14 mouse cellular contexts compared by ENCODE assay signal in genomic region chr17:28209457-28210110, GRCm38 (mm10). TPM values are rescaled to one million over a fixed set of nuclear protein-coding genes. Genes with fewer than 3 reads are reported as not detected.
DNase-seq lines count a peak whose midpoint lies in the region; ATAC-seq and TF ChIP-seq lines count a peak whose summit lies in the region.
"Had no signal": no experiment of that assay in that cellular context is flagged by ENCODE, and none has a peak within 500 bp of the region (broad histone marks: within the 10 kb centered on the region; RNA-seq: fewer than 3 reads in every experiment).

No protein-coding gene starts in this region.

- no peak for TF ChIP-seq POLR2A in bone marrow, adult 2 months (IDR thresholded peaks at IDR 0.05; ENCODE audit: borderline replicate concordance, control insufficient read depth, low read depth, low read length)
- no peak for TF ChIP-seq POLR2A in kidney, adult 2 months (IDR thresholded peaks at IDR 0.05; ENCODE audit: low read depth, low read length)

- peak overlapping the region; percentile 89 for H3K4me2 ChIP-seq in liver, embryonic 11.5 days
- peak overlapping the region; percentile 61 for H3K4me2 ChIP-seq in liver, embryonic 16.5 days (ENCODE audit: low read depth, low read length)
- H3K4me2 ChIP-seq: hindbrain, embryonic 12.5 days; lung, embryonic 14.5 days had no signal

- peaks cover 35% of the 10 kb centered on the region for H3K4me1 ChIP-seq in liver, embryonic 11.5 days (replicated peaks; ENCODE audit: control insufficient read depth, insufficient read depth, low read length)
- H3K4me1 ChIP-seq in bone marrow, adult 2 months (ENCODE audit: control insufficient read depth, insufficient read depth, low read length) = peaks cover 10% of the 10 kb centered on the region
- H3K4me1 ChIP-seq in liver, embryonic 16.5 days (ENCODE audit: control insufficient read depth, low read depth, low read length) = peaks cover 22% of the 10 kb centered on the region
- H3K4me1 ChIP-seq in kidney, adult 2 months (ENCODE audit: control insufficient read depth, insufficient read depth, low read length) = no peaks in the 10 kb centered on the region

- no peak for TF ChIP-seq CTCF in bone marrow, adult 2 months (IDR thresholded peaks at IDR 0.05; ENCODE audit: control insufficient read depth, insufficient read depth, low read length)
- no peak for TF ChIP-seq CTCF in kidney, adult 2 months (conservative IDR thresholded peaks at IDR 0.05; ENCODE audit: insufficient read depth, insufficient read length, low read depth, low read length)

- no peak for ATAC-seq in liver, embryonic 11.5 days (replicated peaks; ENCODE audit: low FRiP score)
- ATAC-seq in liver, embryonic 16.5 days (ENCODE audit: low read depth) = no peak

- H3K4me3 ChIP-seq in liver, embryonic 11.5 days (ENCODE audit: low read depth, low read length) = peak overlapping the region; percentile 63
- peak overlapping the region; percentile 41 for H3K4me3 ChIP-seq in bone marrow, adult 2 months (replicated peaks; ENCODE audit: control insufficient read depth, low read depth, low read length)
- peak overlapping the region; percentile 59 for H3K4me3 ChIP-seq in liver, embryonic 16.5 days (ENCODE audit: low read depth, low read length)
- H3K4me3 ChIP-seq in kidney, adult 2 months (ENCODE audit: insufficient read depth, low read depth, low read length) = no peak overlapping the region
- H3K4me3 ChIP-seq: heart, adult 2 months; hindbrain, embryonic 12.5 days; midbrain, embryonic 10.5 days had no signal

- H3K27ac ChIP-seq in liver, embryonic 11.5 days (ENCODE audit: low read depth, low read length) = no peak overlapping the region
- H3K27ac ChIP-seq in bone marrow, adult 2 months (ENCODE audit: control insufficient read depth, insufficient read depth, low read depth, low read length, poor library complexity) = peak overlapping the region; percentile 63
- H3K27ac ChIP-seq in liver, embryonic 16.5 days (ENCODE audit: low read length) = peak overlapping the region; percentile 59
- H3K27ac ChIP-seq in kidney, adult 2 months (ENCODE audit: insufficient read depth, low read depth, low read length) = no peak overlapping the region
- H3K27ac ChIP-seq: heart, adult 2 months; hindbrain, embryonic 12.5 days; midbrain, embryonic 10.5 days had no signal

- no peaks in the 10 kb centered on the region for H3K27me3 ChIP-seq in liver, embryonic 11.5 days (replicated peaks; ENCODE audit: control insufficient read depth, insufficient read depth, low read length)
- H3K27me3 ChIP-seq in liver, embryonic 16.5 days (ENCODE audit: control insufficient read depth, insufficient read depth, low read depth, low read length) = no peaks in the 10 kb centered on the region
- no peaks in the 10 kb centered on the region for H3K27me3 ChIP-seq in kidney, adult 2 months (replicated peaks; ENCODE audit: control insufficient read depth, insufficient read depth, low read length)
- H3K27me3 ChIP-seq: hindbrain, embryonic 12.5 days had no signal

- no peak for DNase-seq in liver, embryonic 11.5 days (ENCODE audit: low spot score)
- no peak for DNase-seq in liver
- DNase-seq in thymus, postnatal 0 days (ENCODE audit: low spot score) = peak; percentile 71
- no peak for DNase-seq in ovary, postnatal 10 days (ENCODE audit: low spot score)
- no peak for DNase-seq in lung, postnatal 36 days
- DNase-seq in kidney, adult 2 months = no peak
- DNase-seq: cerebellum, adult 9-10 months; heart, adult 2 months; kidney, adult 18-20 months; lung, embryonic 14.5 days had no signal

- no peaks in the 10 kb centered on the region for H3K36me3 ChIP-seq in liver, embryonic 11.5 days (ENCODE audit: control insufficient read depth, insufficient read depth, low read length)
- H3K36me3 ChIP-seq in liver, embryonic 16.5 days (ENCODE audit: control insufficient read depth, insufficient read depth) = no peaks in the 10 kb centered on the region
- no peaks in the 10 kb centered on the region for H3K36me3 ChIP-seq in kidney, adult 2 months (ENCODE audit: control insufficient read depth, insufficient read depth, low read length)

- no peaks in the 10 kb centered on the region for H3K9me3 ChIP-seq in liver, embryonic 11.5 days (ENCODE audit: control insufficient read depth, low read length)
- no peaks in the 10 kb centered on the region for H3K9me3 ChIP-seq in liver, embryonic 16.5 days (replicated peaks; ENCODE audit: control insufficient read depth, low read length)
- H3K9me3 ChIP-seq: hindbrain, embryonic 12.5 days; midbrain, embryonic 10.5 days had no signal

- 0 out of 2 replicates have a peak overlapping the region, but pooled peaks have one; percentile 7 for H3K9ac ChIP-seq in liver, embryonic 11.5 days (ENCODE audit: low read depth, low read length)
- H3K9ac ChIP-seq in liver, embryonic 16.5 days (ENCODE audit: low read depth, low read length) = no peak overlapping the region
- H3K9ac ChIP-seq: hindbrain, embryonic 12.5 days; lung, embryonic 14.5 days had no signal

- 42% methylated on average over 4 of the region's 4 CpGs for WGBS in liver, embryonic 11.5 days
- WGBS in bone marrow, adult 2 months = 4% methylated on average over 4 of the region's 4 CpGs
- WGBS in liver, embryonic 16.5 days (ENCODE audit: insufficient replicate concordance) = 23% methylated on average over 4 of the region's 4 CpGs
- WGBS in kidney, adult 2 months = 62% methylated on average over 4 of the region's 4 CpGs

RNA-seq across cellular contexts. Expression of gene Def6, which starts 2.0 kb away (rescaled TPM):
- polyA plus RNA-seq in liver, embryonic 11.5 days (2014; fragmentation: Nextera tagmentation; extraction: Ambion mirVana) = 24.1 and 27.3 TPM in 2 replicates
- 41.3 and 45.4 TPM in 2 replicates for polyA plus RNA-seq in bone marrow, adult 2 months (2011; ENCODE audit: insufficient read depth, insufficient read length, low replicate concordance, missing spikeins)
- polyA plus RNA-seq in liver, embryonic 16.5 days (2015; fragmentation: Nextera tagmentation; extraction: Ambion mirVana) = 7.2 and 8.2 TPM in 2 replicates
- polyA plus RNA-seq in thymus, postnatal 0 days (2015; fragmentation: Nextera tagmentation; extraction: Ambion mirVana) = 201 and 234 TPM in 2 replicates
- polyA plus RNA-seq in kidney, adult 2 months (2012; rRNA removed) = 4.7 and 7.5 TPM in 2 replicates

RNA-seq across cellular contexts. Expression of gene Ppard, which starts 22.9 kb away (rescaled TPM):
- 1.6 and 2.3 TPM in 2 replicates for polyA plus RNA-seq in liver, embryonic 11.5 days (2014; fragmentation: Nextera tagmentation; extraction: Ambion mirVana)
- 4.4 and 13.2 TPM in 2 replicates for polyA plus RNA-seq in bone marrow, adult 2 months (2011; ENCODE audit: insufficient read depth, insufficient read length, low replicate concordance, missing spikeins)
- 0.62 and 0.77 TPM in 2 replicates for polyA plus RNA-seq in liver, embryonic 16.5 days (2015; fragmentation: Nextera tagmentation; extraction: Ambion mirVana)
- polyA plus RNA-seq in thymus, postnatal 0 days (2015; fragmentation: Nextera tagmentation; extraction: Ambion mirVana) = 2.3 and 3.0 TPM in 2 replicates
- 27.5 and 28.0 TPM in 2 replicates for polyA plus RNA-seq in kidney, adult 2 months (2012; rRNA removed)

RNA-seq across cellular contexts. Expression of gene Zfp523, which starts 32.7 kb away (rescaled TPM):
- polyA plus RNA-seq in liver, embryonic 11.5 days (2014; fragmentation: Nextera tagmentation; extraction: Ambion mirVana) = 13.3 and 14.6 TPM in 2 replicates
- polyA plus RNA-seq in bone marrow, adult 2 months (2011; ENCODE audit: insufficient read depth, insufficient read length, low replicate concordance, missing spikeins) = 4.3 and 11.8 TPM in 2 replicates
- 6.2 TPM in 2 replicates for polyA plus RNA-seq in liver, embryonic 16.5 days (2015; fragmentation: Nextera tagmentation; extraction: Ambion mirVana)
- 15.0 and 17.8 TPM in 2 replicates for polyA plus RNA-seq in thymus, postnatal 0 days (2015; fragmentation: Nextera tagmentation; extraction: Ambion mirVana)
- 54.1 and 63.7 TPM in 2 replicates for polyA plus RNA-seq in kidney, adult 2 months (2012; rRNA removed)

Comparison
In these comparisons a context has a peak if more than half of its experiments do, and no peak if none do; other contexts are left out.
1. H3K27ac ChIP-seq: peak in bone marrow, adult 2 months (single experiment) and liver, embryonic 16.5 days (single experiment); none in liver, embryonic 11.5 days (single experiment) and kidney, adult 2 months (single experiment).